ENCODE assay signal across 8 mouse cellular contexts in genomic region chr4:86574939-86575282, GRCm38 (mm10). TPM values are rescaled to one million over a fixed set of nuclear protein-coding genes. Genes with fewer than 3 reads are reported as not detected.
DNase-seq lines count a peak whose midpoint lies in the region; ATAC-seq and TF ChIP-seq lines count a peak whose summit lies in the region.

No protein-coding gene starts in this region.

- in situ Hi-C loops in CH12.LX (cut with MboI; ENCODE audit: low pct_ligation_motif_present, low pct_unique_long_range_greater_than_20kb, low sequenced_read_pairs), result loop anchor here (5.0 to 10.0 kb wide), 2 partner anchors 33 to 110 kb away; no protein-coding TSS in a partner anchor

- H3K4me2 ChIP-seq in CH12.LX (ENCODE audit: insufficient read depth, low read depth, poor library complexity, severe bottlenecking), result peak overlapping the region; percentile 81
- H3K4me2 ChIP-seq in forebrain, embryonic 11.5 days (ENCODE audit: low read depth, low read length, severe bottlenecking), result peak overlapping the region; percentile 82
- H3K4me2 ChIP-seq in liver, embryonic 11.5 days, result peak overlapping the region; percentile 82

- H3K79me2 ChIP-seq in CH12.LX (replicated peaks; ENCODE audit: control insufficient read depth, extremely low read depth, insufficient read depth, poor library complexity, severe bottlenecking), result peaks cover 33% of the 10 kb centered on the region

- intact Hi-C loops in heart, postnatal 14 days (cut with DNase I), result loop anchor here (1.0 to 5.0 kb wide), 2 partner anchors 77 to 120 kb away; no protein-coding TSS in a partner anchor

- dilution Hi-C loops in CH12.LX (cut with MboI; ENCODE audit: extremely low pct_ligation_motif_present, extremely low pct_unique_long_range_greater_than_20kb, low sequenced_read_pairs), result no loop called here

- H3K27me3 ChIP-seq in heart, embryonic 10.5 days (ENCODE audit: insufficient read depth, poor library complexity, severe bottlenecking), result no peaks in the 10 kb centered on the region
- H3K27me3 ChIP-seq in CH12.LX (replicated peaks), result no peaks in the 10 kb centered on the region
- no peaks in the 10 kb centered on the region for H3K27me3 ChIP-seq in forebrain, embryonic 11.5 days (ENCODE audit: control insufficient read depth, insufficient read depth, low read length)
- no peaks in the 10 kb centered on the region for H3K27me3 ChIP-seq in liver, embryonic 11.5 days (replicated peaks; ENCODE audit: control insufficient read depth, insufficient read depth, low read length)

- peak overlapping the region; percentile 80 for H3K4me3 ChIP-seq in heart, embryonic 10.5 days
- peak overlapping the region; percentile 58 to 94 (median 94) for H3K4me3 ChIP-seq in CH12.LX (replicated peaks in 1 of 3; ENCODE audit: low read depth in 2 of 3, low read length in 2 of 3, poor library complexity in 1 of 3)
- H3K4me3 ChIP-seq in forebrain, embryonic 11.5 days (ENCODE audit: low read depth, low read length), result peak overlapping the region; percentile 81
- H3K4me3 ChIP-seq in liver, embryonic 11.5 days (ENCODE audit: low read depth, low read length), result peak overlapping the region; percentile 80

- DNase-seq in heart, embryonic 10.5 days (ENCODE audit: low spot score), result no peak
- no peak for DNase-seq in heart, postnatal 14 days
- peak; percentile 33 for DNase-seq in CH12.LX (ENCODE audit: extremely low read depth)
- no peak for DNase-seq in forebrain, embryonic 11.5 days (ENCODE audit: low spot score)
- DNase-seq in liver, embryonic 11.5 days (ENCODE audit: low spot score), result no peak
- no peak for DNase-seq in urinary bladder, postnatal 25 days (ENCODE audit: low spot score)
- no peak for DNase-seq in gastrocnemius, postnatal 4 days (ENCODE audit: low spot score in 2 of 2)
- DNase-seq in layer of hippocampus, adult 9-11 months, result no peak

- 21% methylated on average over 6 of the region's 6 CpGs for WGBS in heart, embryonic 10.5 days
- 15% methylated on average over 6 of the region's 6 CpGs for WGBS in forebrain, embryonic 11.5 days
- WGBS in liver, embryonic 11.5 days, result 14% methylated on average over 6 of the region's 6 CpGs

- H3K36me3 ChIP-seq in heart, embryonic 10.5 days, result 0 out of 2 replicates have a peak, but pooled peaks cover 5% of the 10 kb centered on the region
- H3K36me3 ChIP-seq in CH12.LX (replicated peaks in 1 of 2; ENCODE audit: control insufficient read depth in 1 of 2, insufficient read depth in 1 of 2, low read length in 1 of 2), result peaks cover 0 to 18% of the 10 kb centered on the region in 2 experiments
- H3K36me3 ChIP-seq in forebrain, embryonic 11.5 days (ENCODE audit: control insufficient read depth, insufficient read depth, low read length), result no peaks in the 10 kb centered on the region
- peaks cover 2% of the 10 kb centered on the region; the same call in 1 of the 2 replicates for H3K36me3 ChIP-seq in liver, embryonic 11.5 days (ENCODE audit: control insufficient read depth, insufficient read depth, low read length)

- peak overlapping the region; percentile 50 for H3K9ac ChIP-seq in CH12.LX (ENCODE audit: insufficient read depth, low read depth)
- H3K9ac ChIP-seq in forebrain, embryonic 11.5 days (ENCODE audit: low read length), result peak overlapping the region; percentile 95
- peak overlapping the region; percentile 91 for H3K9ac ChIP-seq in liver, embryonic 11.5 days (ENCODE audit: low read depth, low read length)

- no peak for TF ChIP-seq POLR2A in CH12.LX (IDR thresholded peaks at IDR 0.05; ENCODE audit: low read depth, low read length)

- no peaks in the 10 kb centered on the region for H3K9me3 ChIP-seq in heart, embryonic 10.5 days
- H3K9me3 ChIP-seq in CH12.LX (replicated peaks; ENCODE audit: low read length), result no peaks in the 10 kb centered on the region
- no peaks in the 10 kb centered on the region for H3K9me3 ChIP-seq in forebrain, embryonic 11.5 days (ENCODE audit: control insufficient read depth, low read length)
- H3K9me3 ChIP-seq in liver, embryonic 11.5 days (ENCODE audit: control insufficient read depth, low read length), result no peaks in the 10 kb centered on the region

- TF ChIP-seq CTCF in CH12.LX (conservative IDR thresholded peaks at IDR 0.05 in 1 of 2, IDR thresholded peaks at IDR 0.05 in 1 of 2; ENCODE audit: low read depth in 2 of 2, low read length in 2 of 2), result no peak

- H3K4me1 ChIP-seq in heart, embryonic 10.5 days, result peaks cover 16% of the 10 kb centered on the region
- H3K4me1 ChIP-seq in CH12.LX (ENCODE audit: control insufficient read depth in 1 of 2, insufficient read depth in 2 of 2), result peaks cover 4 to 31% of the 10 kb centered on the region in 2 experiments; a peak in 3 of 4 replicates
- peaks cover 6% of the 10 kb centered on the region for H3K4me1 ChIP-seq in forebrain, embryonic 11.5 days (replicated peaks; ENCODE audit: control insufficient read depth, insufficient read depth, low read length)
- peaks cover 16% of the 10 kb centered on the region for H3K4me1 ChIP-seq in liver, embryonic 11.5 days (replicated peaks; ENCODE audit: control insufficient read depth, insufficient read depth, low read length)

- no peak for TF ChIP-seq EP300 in CH12.LX (IDR thresholded peaks at IDR 0.05; ENCODE audit: low read length)

- H3K27ac ChIP-seq in heart, embryonic 10.5 days, result peak overlapping the region; percentile 94
- H3K27ac ChIP-seq in CH12.LX (ENCODE audit: insufficient read depth, low read depth), result peak overlapping the region; percentile 94
- H3K27ac ChIP-seq in forebrain, embryonic 11.5 days (ENCODE audit: low read depth, low read length), result peak overlapping the region; percentile 96
- peak overlapping the region; percentile 93 for H3K27ac ChIP-seq in liver, embryonic 11.5 days (ENCODE audit: low read depth, low read length)

- no peak for TF ChIP-seq RAD21 in CH12.LX (IDR thresholded peaks at IDR 0.05; ENCODE audit: low read depth, low read length)

- ATAC-seq in forebrain, embryonic 11.5 days (replicated peaks; ENCODE audit: low FRiP score), result peak; percentile 19
- peak; percentile 25 for ATAC-seq in liver, embryonic 11.5 days (replicated peaks; ENCODE audit: low FRiP score)

TF ChIP-seq in CH12.LX, 34 proteins besides CTCF, POLR2A, EP300 and RAD21:
- TF ChIP-seq IRF4 (IDR thresholded peaks at IDR 0.05; ENCODE audit: low read depth, low read length) (no peak), MEF2A (IDR thresholded peaks at IDR 0.05; ENCODE audit: borderline replicate concordance, low read depth, low read length) (peak; percentile 29; the same call in 1 of the 2 replicates), MAFK (IDR thresholded peaks at IDR 0.05; ENCODE audit: insufficient replicate concordance, low read length) (0 out of 2 replicates have a peak, but pooled peaks have one; percentile 9)
TF ChIP-seq in CH12.LX: peak in this region for 2.

RNA-seq across cellular contexts. Expression of gene Rraga, which starts 0.6 kb away (rescaled TPM):
- polyA plus RNA-seq in heart, embryonic 10.5 days (2016; fragmentation: Nextera tagmentation; extraction: Ambion mirVana), result 32.2 and 50.4 TPM in 2 replicates
- 10 to 100 TPM; 58.5 to 61.4 TPM for total RNA-seq in heart, postnatal 14 days (2021)
- total RNA-seq in CH12.LX (2012; rRNA removed) (12.3 and 13.6 TPM in 2 replicates), CH12.LX (2014; rRNA removed) (29.3 and 38.3 TPM in 2 replicates)
- polyA plus RNA-seq in CH12.LX (2012; ENCODE audit: insufficient read length, low read depth), result 87.3 and 96.2 TPM in 2 replicates
- polyA plus RNA-seq in forebrain, embryonic 11.5 days (2014; fragmentation: Nextera tagmentation; extraction: Ambion mirVana), result 110 and 113 TPM in 2 replicates
- polyA plus RNA-seq in liver, embryonic 11.5 days (2014; fragmentation: Nextera tagmentation; extraction: Ambion mirVana), result 62.2 and 63.9 TPM in 2 replicates
- 10 to 100 TPM; 62.3 to 65.4 TPM for total RNA-seq in gastrocnemius, postnatal 4 days (2021)

RNA-seq across cellular contexts. Expression of gene Saxo1, which starts 16.8 kb away (rescaled TPM):
- polyA plus RNA-seq in heart, embryonic 10.5 days (2016; fragmentation: Nextera tagmentation; extraction: Ambion mirVana), result not detected in 2 replicates
- total RNA-seq in heart, postnatal 14 days (2021), result not detected
- total RNA-seq in CH12.LX (2012; rRNA removed) (not detected in 2 replicates), CH12.LX (2014; rRNA removed) (not detected in 2 replicates)
- polyA plus RNA-seq in CH12.LX (2012; ENCODE audit: insufficient read length, low read depth), result not detected in 2 replicates
- polyA plus RNA-seq in forebrain, embryonic 11.5 days (2014; fragmentation: Nextera tagmentation; extraction: Ambion mirVana), result not detected in 2 replicates
- not detected in 2 replicates for polyA plus RNA-seq in liver, embryonic 11.5 days (2014; fragmentation: Nextera tagmentation; extraction: Ambion mirVana)
- total RNA-seq in gastrocnemius, postnatal 4 days (2021), result under 1 TPM in 1 of 2 experiments, not detected in 1; 0.32 TPM

RNA-seq across cellular contexts. Expression of gene Haus6, which starts 36.9 kb away (rescaled TPM):
- 17.3 and 21.2 TPM in 2 replicates for polyA plus RNA-seq in heart, embryonic 10.5 days (2016; fragmentation: Nextera tagmentation; extraction: Ambion mirVana)
- total RNA-seq in heart, postnatal 14 days (2021), result 1 to 10 TPM; 6.1 to 7.5 TPM
- total RNA-seq in CH12.LX (2012; rRNA removed), result 35.9 and 39.0 TPM in 2 replicates
- 23.4 and 25.5 TPM in 2 replicates for total RNA-seq in CH12.LX (2014; rRNA removed)
- 23.3 and 26.3 TPM in 2 replicates for polyA plus RNA-seq in CH12.LX (2012; ENCODE audit: insufficient read length, low read depth)
- 30.6 and 32.9 TPM in 2 replicates for polyA plus RNA-seq in forebrain, embryonic 11.5 days (2014; fragmentation: Nextera tagmentation; extraction: Ambion mirVana)
- polyA plus RNA-seq in liver, embryonic 11.5 days (2014; fragmentation: Nextera tagmentation; extraction: Ambion mirVana), result 27.8 and 30.6 TPM in 2 replicates
- total RNA-seq in gastrocnemius, postnatal 4 days (2021), result 10 to 100 TPM; 10.4 to 12.2 TPM
